Mouse (Mus musculus): ENCODE data around the gene Son. TPM values are rescaled to one million over a fixed set of nuclear protein-coding genes. Genes with fewer than 3 reads are reported as not detected.

Gene Son
- polyA plus RNA-seq, 1 experiment from 2014 or later: 129 TPM

DNA sequence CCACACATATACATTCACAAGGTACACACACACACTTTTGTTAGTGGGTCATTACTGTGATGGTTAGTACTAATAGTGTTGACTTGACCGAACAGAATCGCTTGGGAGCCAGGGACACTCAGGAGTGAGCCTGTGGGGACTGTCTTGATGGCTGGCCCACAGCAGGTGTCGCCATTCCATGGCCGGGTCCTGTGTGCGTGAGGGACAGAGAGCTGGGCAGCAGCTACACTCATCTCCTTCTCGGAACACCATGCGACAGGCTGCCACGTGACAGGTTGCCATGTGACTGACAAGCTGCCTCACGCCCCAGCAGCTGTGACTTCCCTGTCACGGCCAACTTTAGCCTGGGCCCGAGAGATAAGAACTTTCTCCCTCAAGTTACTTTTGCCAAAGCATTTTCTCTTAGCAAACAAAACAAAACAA is 69.6 kb downstream of the Son start:
- Histone ChIP-seq H3K27ac (ENCODE audit: low read length) (no peak overlapping the region), H3K9me3 (ENCODE audit: control insufficient read depth, low read length) (no peaks in the 10 kb centered on the region), H3K4me3 (replicated peaks; ENCODE audit: low read length) (no peak overlapping the region), H3K27me3 (replicated peaks; ENCODE audit: control insufficient read depth, insufficient read depth, low read length) (no peaks in the 10 kb centered on the region), H3K9ac (replicated peaks; ENCODE audit: low read depth, low read length) (no peak overlapping the region), H3K4me1 (replicated peaks; ENCODE audit: control insufficient read depth, insufficient read depth, low read length) (no peaks in the 10 kb centered on the region), H3K4me2 (ENCODE audit: low read length) (no peak overlapping the region), H3K36me3 (ENCODE audit: control insufficient read depth, insufficient read depth) (peaks cover 4% of the 10 kb centered on the region; the same call in 1 of the 2 replicates)
- ATAC-seq: no peak
- 82% methylated on average over 11 of the region's 11 CpGs for WGBS

DNA sequence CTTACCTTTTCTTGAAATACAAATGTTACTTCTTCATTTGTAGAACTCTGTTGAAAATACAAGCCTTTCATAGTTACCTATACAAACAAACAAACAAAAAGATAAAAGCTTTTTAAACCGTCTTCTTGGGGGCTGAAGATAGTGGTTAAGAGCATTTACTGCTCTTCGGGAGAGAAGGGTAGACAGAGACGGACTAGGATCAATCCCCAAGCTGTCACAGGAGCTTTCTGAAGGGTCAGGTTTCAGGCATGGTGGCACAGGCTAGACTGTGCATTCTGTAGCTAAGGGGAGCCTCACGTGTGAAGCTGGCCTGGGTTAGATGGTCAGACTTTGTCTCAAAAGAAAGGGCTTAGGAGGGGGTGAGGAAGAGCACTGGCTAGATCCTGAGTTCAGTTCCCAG is 70.1 kb downstream of the Son start:
- Histone ChIP-seq H3K4me2 (ENCODE audit: low read length) (no peak overlapping the region), H3K4me1 (replicated peaks; ENCODE audit: control insufficient read depth, insufficient read depth, low read length) (no peaks in the 10 kb centered on the region), H3K4me3 (replicated peaks; ENCODE audit: low read length) (no peak overlapping the region), H3K27ac (ENCODE audit: low read length) (no peak overlapping the region), H3K9me3 (ENCODE audit: control insufficient read depth, low read length) (no peaks in the 10 kb centered on the region), H3K9ac (replicated peaks; ENCODE audit: low read depth, low read length) (no peak overlapping the region), H3K27me3 (replicated peaks; ENCODE audit: control insufficient read depth, insufficient read depth, low read length) (no peaks in the 10 kb centered on the region), H3K36me3 (ENCODE audit: control insufficient read depth, insufficient read depth) (peaks cover 4% of the 10 kb centered on the region; the same call in 1 of the 2 replicates)
- no peak for ATAC-seq
- WGBS: 94% methylated on average over 4 of the region's 4 CpGs

GRCm38 (mm10) chr16:91724247-91724646 is 76.9 kb downstream of the Son start:
- WGBS: 42% methylated on average over 3 of the region's 3 CpGs
- no peak for ATAC-seq

DNA sequence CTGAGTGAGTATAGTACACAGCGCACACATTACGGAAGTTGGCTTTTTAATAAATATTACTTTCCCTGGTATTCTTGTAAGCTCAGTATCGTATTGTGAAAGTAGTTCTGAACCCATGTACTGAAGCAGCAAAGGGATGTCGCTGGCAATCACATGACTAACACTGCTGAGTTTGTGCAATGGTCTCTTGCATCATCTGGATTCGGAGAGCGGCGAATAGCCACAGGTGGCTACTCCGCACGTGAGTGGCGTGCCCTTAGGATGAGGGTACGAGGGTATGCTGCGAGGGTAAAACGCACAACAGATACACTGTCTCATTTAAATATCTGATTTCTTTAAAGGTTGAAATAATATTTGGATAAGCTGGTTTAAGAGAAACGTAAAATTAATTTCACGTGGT is 80.1 kb downstream of the Son start:
- WGBS: 89% methylated on average over 15 of the region's 15 CpGs

More at GRCm38 (mm10) chr16:91724247-91724646, 76.9 kb downstream of the Son start:
- no peaks in the 10 kb centered on the region for H3K9me3 ChIP-seq (ENCODE audit: control insufficient read depth, low read length)
- no peak overlapping the region for H3K4me2 ChIP-seq (ENCODE audit: low read length)
- H3K36me3 ChIP-seq (ENCODE audit: control insufficient read depth, insufficient read depth): no peaks in the 10 kb centered on the region
- H3K4me3 ChIP-seq (replicated peaks; ENCODE audit: low read length): no peak overlapping the region
- no peak overlapping the region for H3K27ac ChIP-seq (ENCODE audit: low read length)
- H3K4me1 ChIP-seq (replicated peaks; ENCODE audit: control insufficient read depth, insufficient read depth, low read length): peaks cover 17% of the 10 kb centered on the region
- H3K27me3 ChIP-seq (replicated peaks; ENCODE audit: control insufficient read depth, insufficient read depth, low read length): no peaks in the 10 kb centered on the region
- no peak overlapping the region for H3K9ac ChIP-seq (replicated peaks; ENCODE audit: low read depth, low read length)

GRCm38 (mm10) chr16:91728123-91729065 is 81.1 kb downstream of the Son start, which contains the start of gene Cryzl1:
Cryzl1 (minus strand) TSS chr16:91728975.
- peak within 1 kb of the TSS; percentile 93 for H3K4me3 ChIP-seq (replicated peaks; ENCODE audit: low read length)
- H3K27ac ChIP-seq (ENCODE audit: low read length): peak within 1 kb of the TSS; percentile 97
- WGBS: 1% methylated on average over 46 of the region's 46 CpGs
- peak within 1 kb of the TSS; percentile 89 for H3K4me2 ChIP-seq (ENCODE audit: low read length)
- peaks cover 35% of the 10 kb centered on the region for H3K4me1 ChIP-seq (replicated peaks; ENCODE audit: control insufficient read depth, insufficient read depth, low read length)
- ATAC-seq: peak; percentile 95
- H3K9me3 ChIP-seq (ENCODE audit: control insufficient read depth, low read length): no peaks in the 10 kb centered on the region
- H3K9ac ChIP-seq (replicated peaks; ENCODE audit: low read depth, low read length): peak within 1 kb of the TSS; percentile 92
- H3K27me3 ChIP-seq (replicated peaks; ENCODE audit: control insufficient read depth, insufficient read depth, low read length): no peaks in the 10 kb centered on the region
- no peaks in the 10 kb centered on the region for H3K36me3 ChIP-seq (ENCODE audit: control insufficient read depth, insufficient read depth)

More for the DNA sequence above, 80.1 kb downstream of the Son start:
- peak overlapping the region; percentile 93 for H3K4me3 ChIP-seq (replicated peaks; ENCODE audit: low read length)
- H3K9me3 ChIP-seq (ENCODE audit: control insufficient read depth, low read length): no peaks in the 10 kb centered on the region
- H3K4me2 ChIP-seq (ENCODE audit: low read length): peak overlapping the region; percentile 62
- no peaks in the 10 kb centered on the region for H3K27me3 ChIP-seq (replicated peaks; ENCODE audit: control insufficient read depth, insufficient read depth, low read length)
- H3K4me1 ChIP-seq (replicated peaks; ENCODE audit: control insufficient read depth, insufficient read depth, low read length): peaks cover 31% of the 10 kb centered on the region
- no peak overlapping the region for H3K27ac ChIP-seq (ENCODE audit: low read length)
- ATAC-seq: no peak
- H3K9ac ChIP-seq (replicated peaks; ENCODE audit: low read depth, low read length): no peak overlapping the region; the same call in 1 of the 2 replicates
- no peaks in the 10 kb centered on the region for H3K36me3 ChIP-seq (ENCODE audit: control insufficient read depth, insufficient read depth)

Other genes with a start within 250 kb of the Son start
- gene Il10rb, start 241.3 kb upstream of the Son start, polyA plus RNA-seq (2015; fragmentation: Nextera tagmentation; extraction: Ambion mirVana): 8.9 and 10.7 TPM in 2 replicates
- gene Ifnar1, start 162.3 kb upstream of the Son start, polyA plus RNA-seq (2015; fragmentation: Nextera tagmentation; extraction: Ambion mirVana): 55.9 and 56.1 TPM in 2 replicates
- 118 and 124 TPM in 2 replicates for gene Ifngr2, start 100.4 kb upstream of the Son start, polyA plus RNA-seq (2015; fragmentation: Nextera tagmentation; extraction: Ambion mirVana)
- 93.8 and 101 TPM in 2 replicates for gene Tmem50b, start 49.7 kb upstream of the Son start, polyA plus RNA-seq (2015; fragmentation: Nextera tagmentation; extraction: Ambion mirVana)
- 6.9 and 8.5 TPM in 2 replicates for gene Dnajc28, start 28.5 kb upstream of the Son start, polyA plus RNA-seq (2015; fragmentation: Nextera tagmentation; extraction: Ambion mirVana)
- 71.7 and 81.4 TPM in 2 replicates for gene Gart, start 554 bp upstream of the Son start, polyA plus RNA-seq (2015; fragmentation: Nextera tagmentation; extraction: Ambion mirVana)
- 19.8 and 23.8 TPM in 2 replicates for gene Donson, start 41.3 kb downstream of the Son start, polyA plus RNA-seq (2015; fragmentation: Nextera tagmentation; extraction: Ambion mirVana)
- gene Cryzl1, start 81.5 kb downstream of the Son start, polyA plus RNA-seq (2015; fragmentation: Nextera tagmentation; extraction: Ambion mirVana): 106 and 111 TPM in 2 replicates
- 86.3 and 94.3 TPM in 2 replicates for gene Itsn1, start 81.8 kb downstream of the Son start, polyA plus RNA-seq (2015; fragmentation: Nextera tagmentation; extraction: Ambion mirVana)

Measured in forebrain, embryonic 16.5 days (tissue).